Mouse (Mus musculus) skeletal muscle tissue, postnatal 0 days (tissue): Measurements from ENCODE around the gene Tex50. TPM values are rescaled to one million over a fixed set of nuclear protein-coding genes. Genes with fewer than 3 reads are reported as not detected.

Experiments used
- polyA plus RNA-seq: library from polyadenylated mRNA; unstranded; fragments of >200 nt; fragmentation: Nextera tagmentation; extraction: Ambion mirVana; gene quantifications from 2 replicates; pipeline ENCODE4 v1.2.1, GENCODE M21; 2015

Tex50 gene
- not detected in 2 replicates for polyA plus RNA-seq

GRCm38 (mm10) chr1:161159214-161159613 is at the start of gene Tex50:
Gene Tex50 (minus strand): TSS chr1:161159314.

GRCm38 (mm10) chr1:161142531-161143159 is 16.5 kb downstream of the Tex50 start, which contains the start of gene Ankrd45:
Gene Ankrd45 (plus strand): TSS chr1:161142691.

GRCm38 (mm10) chr1:161130726-161131664 is 28.1 kb downstream of the Tex50 start, which contains the start of gene Klhl20:
Gene Klhl20 (minus strand): TSS chr1:161131511.

Other genes with a start within 250 kb of the Tex50 start
- gene Serpinc1, start 180.7 kb downstream of the Tex50 start, polyA plus RNA-seq, result 1.0 and 1.5 TPM in 2 replicates
- gene Zbtb37, start 124.5 kb downstream of the Tex50 start, polyA plus RNA-seq, result 2.8 and 3.7 TPM in 2 replicates
- gene Dars2, start 88.7 kb downstream of the Tex50 start, polyA plus RNA-seq, result 10.9 and 13.3 TPM in 2 replicates
- 5.9 and 6.2 TPM in 2 replicates for gene Cenpl, start 88.6 kb downstream of the Tex50 start, polyA plus RNA-seq
- 9.6 and 10.2 TPM in 2 replicates for gene Klhl20, start 27.8 kb downstream of the Tex50 start, polyA plus RNA-seq
- 0.17 TPM in 1 of 2 replicates, not detected in the other for gene Ankrd45, start 16.6 kb downstream of the Tex50 start, polyA plus RNA-seq
- gene Prdx6, start 91.9 kb upstream of the Tex50 start, polyA plus RNA-seq, result 120 and 131 TPM in 2 replicates
- 0.10 TPM in 1 of 2 replicates, not detected in the other for gene Tnfsf4, start 236.1 kb upstream of the Tex50 start, polyA plus RNA-seq